Mouse (Mus musculus): ENCODE data around the gene Chodl.

Gene Chodl

DNA sequence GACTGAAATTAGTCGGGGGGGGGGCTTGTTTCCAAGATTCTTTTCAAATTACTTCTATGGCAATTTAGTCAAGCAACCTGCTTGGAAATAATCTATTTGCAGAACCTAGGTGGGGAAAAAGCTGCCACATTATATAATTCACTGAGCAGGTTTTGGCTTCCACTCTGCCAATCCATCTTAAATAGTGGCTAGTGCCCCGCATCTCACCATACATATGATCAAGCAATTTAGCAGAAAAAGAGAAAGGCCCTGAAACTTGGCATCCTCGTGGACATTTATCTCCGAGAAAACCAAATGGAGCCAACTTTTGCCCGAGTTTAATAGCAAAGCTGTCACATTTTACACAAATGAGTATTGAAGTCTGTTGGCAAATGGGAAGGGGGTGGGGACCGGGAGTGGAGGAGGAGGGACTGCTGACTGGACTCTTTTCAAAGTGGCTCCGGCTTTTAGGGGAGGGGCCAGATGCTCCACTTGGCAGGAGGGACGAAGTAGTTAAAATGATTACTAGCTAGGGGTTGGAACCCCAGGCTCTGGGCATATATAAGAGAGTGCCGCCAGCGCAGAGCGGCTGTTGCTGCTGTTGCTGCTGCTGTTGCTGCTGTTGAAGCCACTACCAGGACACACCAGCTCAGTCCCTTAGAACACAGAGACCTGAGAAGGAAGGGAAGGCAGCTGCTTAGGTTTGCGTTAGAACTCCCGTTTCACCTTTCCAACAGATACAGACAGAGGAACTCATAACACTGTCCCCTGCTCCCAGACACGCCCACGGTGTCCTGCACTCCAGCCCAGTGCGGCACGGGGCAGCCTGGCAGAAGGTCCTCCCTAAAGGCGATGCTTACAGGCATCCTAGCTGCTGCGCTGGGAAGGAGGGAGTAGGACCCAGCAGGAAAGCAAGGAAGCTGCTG lies at the start of gene Chodl:
Chodl (plus strand) TSS at position 567 of the 905 bp plus-strand sequence.
- no peak for DNase-seq

DNA sequence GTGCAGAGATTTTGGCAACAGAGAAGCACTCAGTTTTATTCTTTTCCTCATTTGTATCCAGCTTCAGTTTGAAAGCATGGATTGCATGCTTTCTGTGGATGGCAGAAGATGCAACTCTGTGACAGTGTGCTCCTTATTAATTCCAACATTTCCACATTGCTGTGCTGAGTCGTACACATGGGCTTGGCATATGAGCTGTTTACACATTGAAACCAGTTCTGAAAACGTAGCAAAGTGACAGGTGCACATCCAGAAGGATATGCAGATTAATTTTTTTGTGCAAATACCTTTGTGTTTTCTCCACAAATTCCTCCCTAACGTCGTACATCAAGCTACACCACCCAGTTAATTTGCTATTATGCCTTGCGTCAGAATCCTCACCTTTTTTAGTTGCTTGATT lies 8.1 kb upstream of the Chodl start:
- no peak for DNase-seq

DNA sequence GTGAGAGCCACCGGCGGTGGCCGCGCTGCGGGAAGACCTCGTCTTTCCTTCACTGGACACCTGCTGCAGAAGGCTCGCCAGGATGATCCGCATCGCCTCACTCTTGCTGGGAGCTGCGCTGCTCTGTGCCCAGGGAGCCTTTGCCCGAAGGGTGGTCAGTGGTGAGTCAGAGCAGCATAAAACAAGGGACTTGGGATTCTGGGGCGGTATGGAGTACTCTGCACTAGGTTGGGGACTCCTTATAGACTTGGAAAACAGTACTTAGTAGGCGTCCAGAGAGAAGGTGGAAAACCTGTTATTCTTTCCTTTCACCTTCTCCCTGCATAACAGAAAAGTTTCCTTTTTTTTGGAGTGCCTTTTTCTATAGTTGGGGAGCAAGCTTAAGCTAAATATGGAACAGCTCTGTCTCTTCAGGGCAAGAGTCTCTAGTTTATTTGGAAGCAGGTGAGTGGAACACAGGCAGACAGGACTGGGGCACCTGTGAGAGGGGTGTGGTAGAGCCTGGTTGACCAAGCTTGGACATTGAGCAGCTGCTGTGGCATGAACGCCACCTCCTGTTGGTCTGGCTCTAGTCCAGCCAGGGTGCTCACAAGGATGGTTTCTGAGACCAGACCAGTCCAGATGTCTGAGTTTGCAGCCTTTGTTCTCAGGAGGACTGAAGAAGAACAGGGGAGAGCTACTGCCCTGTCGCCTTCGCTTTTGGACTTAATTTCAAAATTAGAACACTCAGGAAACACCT lies 708 bp downstream of the Chodl start:
- no peak for DNase-seq

DNA sequence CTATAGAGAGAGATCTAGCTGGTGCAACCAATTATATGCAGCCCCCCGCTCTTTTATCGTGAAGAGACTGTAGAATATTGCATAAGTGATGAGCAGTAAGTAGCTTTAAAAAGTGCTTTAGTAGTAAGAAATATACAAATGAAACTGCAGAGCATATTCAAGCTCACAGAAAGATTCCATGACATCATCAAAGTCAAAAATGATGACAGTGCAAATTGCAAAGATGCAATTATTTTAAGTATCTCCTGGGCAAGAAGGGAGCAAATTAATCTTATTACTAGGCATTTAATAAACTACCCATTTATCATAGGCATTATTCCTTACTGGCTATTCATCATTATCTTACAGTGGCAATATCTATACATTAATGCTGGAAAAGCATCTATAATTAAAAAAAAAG lies 3.5 kb downstream of the Chodl start:
- no peak for DNase-seq

- DNase-seq, result no peak
Observed at GRCm38 (mm10) chr16:78937755-78938154, 7.0 kb downstream of the Chodl start.

DNA sequence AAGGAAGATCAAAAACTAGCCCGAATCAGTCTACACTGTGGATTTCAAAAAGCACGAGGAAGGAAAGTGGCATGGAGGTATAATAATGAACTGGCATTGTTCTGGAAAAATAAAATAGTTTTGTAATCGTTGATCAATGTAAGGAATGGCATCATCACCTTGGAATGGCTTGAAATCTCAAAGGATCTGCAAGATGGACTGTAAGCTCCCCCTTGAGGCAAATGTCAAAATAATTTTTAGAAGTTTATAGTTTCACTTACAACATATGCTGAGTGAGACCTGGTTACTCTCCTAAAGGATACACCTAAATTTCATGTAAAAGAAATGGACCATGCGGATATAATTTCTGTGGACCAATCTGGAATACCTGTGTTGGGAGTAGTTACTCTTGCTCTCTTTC lies 19.6 kb downstream of the Chodl start:
- no peak for DNase-seq

DNA sequence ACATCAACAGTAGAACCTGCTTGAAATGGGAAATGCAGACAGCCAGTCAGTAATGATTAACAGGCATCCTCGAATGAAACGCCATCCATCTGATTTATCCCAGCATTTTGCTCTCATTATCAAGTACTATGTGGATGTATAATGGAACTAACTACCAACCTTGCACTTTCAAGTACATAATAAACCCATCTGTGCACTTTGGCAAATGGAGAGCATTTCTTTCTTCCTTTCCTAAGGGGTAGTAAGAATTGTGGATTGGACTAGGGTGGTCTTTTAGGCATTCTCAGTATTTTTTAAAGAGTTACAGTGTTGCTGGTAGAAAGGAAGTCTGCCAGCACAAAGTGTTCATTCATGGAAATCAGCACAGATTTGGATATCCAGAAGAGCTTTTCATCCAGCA lies 26.7 kb downstream of the Chodl start:
- no peak for DNase-seq

GRCm38 (mm10) chr16:78969091-78969731 lies 38.5 kb downstream of the Chodl start:
- DNase-seq, result no peak

DNA sequence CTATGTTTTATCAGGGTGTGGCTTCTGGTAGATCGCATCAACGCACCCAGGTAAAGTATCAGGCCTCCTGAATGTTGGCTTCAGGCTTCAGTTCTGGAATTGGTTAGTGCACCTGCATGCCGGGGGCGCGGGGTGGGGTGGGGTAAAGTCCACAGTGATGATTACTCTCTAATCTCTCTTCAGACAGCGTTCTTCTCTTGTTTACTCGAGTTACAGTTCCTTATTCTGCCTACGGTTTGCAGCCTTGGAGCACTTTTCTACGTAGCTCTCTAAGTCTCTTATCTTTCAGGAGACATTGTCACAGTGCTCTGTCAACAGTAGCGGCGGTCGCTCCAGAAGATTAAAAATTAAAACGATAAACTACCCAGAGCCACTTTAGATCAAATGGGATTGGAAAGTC lies 43.4 kb downstream of the Chodl start:
- no peak for DNase-seq

- DNase-seq, result no peak
Observed at GRCm38 (mm10) chr16:78976384-78976783, 45.6 kb downstream of the Chodl start.
